Mouse (Mus musculus): ENCODE measurements around the gene Zic5. TPM values are rescaled to one million over a fixed set of nuclear protein-coding genes. Genes with fewer than 3 reads are reported as not detected.
A peak's percentile ranks its signal among the peaks of the same experiment; 100 is the strongest.

Gene Zic5
- polyA plus RNA-seq (2016; fragmentation: Nextera tagmentation; extraction: Ambion mirVana), result 0.04 and 0.30 TPM in 2 replicates

- DNase-seq (ENCODE audit: low spot score), result peak; percentile 77
- H3K4me1 ChIP-seq, result peaks cover 25% of the 10 kb centered on the region
- 0 out of 2 replicates have a peak within 1 kb of the TSS, but pooled peaks have one; percentile 47 for H3K27ac ChIP-seq
- H3K27me3 ChIP-seq (ENCODE audit: insufficient read depth, poor library complexity, severe bottlenecking), result peaks cover 98% of the 10 kb centered on the region
- no peaks in the 10 kb centered on the region for H3K9me3 ChIP-seq
- WGBS, result under 1% methylated on average over 51 of the region's 62 CpGs
- H3K36me3 ChIP-seq, result no peaks in the 10 kb centered on the region
- H3K4me3 ChIP-seq, result peak within 1 kb of the TSS; percentile 71
Observed at GRCm38 (mm10) chr14:122464763-122465741, at the start of gene Zic5. Zic5 (minus strand) TSS chr14:122465677.

GRCm38 (mm10) chr14:122513511-122514036 is 48.1 kb upstream of the Zic5 start:
- 65% methylated on average over 1 of the region's 1 CpGs for WGBS
- H3K27ac ChIP-seq, result no peak overlapping the region
- no peak for DNase-seq (ENCODE audit: low spot score)
- no peaks in the 10 kb centered on the region for H3K4me1 ChIP-seq
- H3K9me3 ChIP-seq, result no peaks in the 10 kb centered on the region
- H3K4me3 ChIP-seq, result no peak overlapping the region
- H3K27me3 ChIP-seq (ENCODE audit: insufficient read depth, poor library complexity, severe bottlenecking), result no peaks in the 10 kb centered on the region
- H3K36me3 ChIP-seq, result no peaks in the 10 kb centered on the region

- Histone ChIP-seq H3K27me3 (ENCODE audit: insufficient read depth, poor library complexity, severe bottlenecking) (no peaks in the 10 kb centered on the region), H3K4me1 (no peaks in the 10 kb centered on the region), H3K27ac (no peak overlapping the region), H3K9me3 (no peaks in the 10 kb centered on the region), H3K4me3 (no peak overlapping the region), H3K36me3 (no peaks in the 10 kb centered on the region)
- WGBS, result 64% methylated on average over 3 of the region's 3 CpGs
- no peak for DNase-seq (ENCODE audit: low spot score)
Observed at GRCm38 (mm10) chr14:122511519-122511918, 46.0 kb upstream of the Zic5 start.

DNA sequence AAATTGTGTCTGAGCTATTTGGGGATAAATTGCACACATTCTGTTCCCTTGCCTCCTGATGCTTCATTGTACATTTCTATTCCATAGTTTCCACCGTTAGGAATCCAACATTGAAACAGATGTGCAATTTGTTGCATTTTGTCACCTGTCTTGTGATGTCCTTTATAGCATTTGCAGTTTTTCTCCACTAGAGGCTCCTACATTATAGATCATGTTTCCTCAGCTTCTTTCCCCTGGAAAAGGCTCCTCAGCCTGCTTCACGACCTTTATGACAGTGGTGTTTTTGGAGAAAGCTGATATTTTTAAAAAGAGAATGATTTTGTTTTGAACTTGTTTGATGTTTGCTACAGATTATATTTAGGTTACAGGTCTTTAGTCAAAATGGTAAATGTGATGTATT is 43.6 kb upstream of the Zic5 start:
- 25% methylated on average over 2 of the region's 2 CpGs for WGBS

GRCm38 (mm10) chr14:122492015-122492414 is 26.5 kb upstream of the Zic5 start:
- H3K4me3 ChIP-seq, result no peak overlapping the region
- no peak overlapping the region for H3K27ac ChIP-seq
- H3K4me1 ChIP-seq, result 0 out of 2 replicates have a peak, but pooled peaks cover 5% of the 10 kb centered on the region
- WGBS, result 61% methylated on average over 1 of the region's 1 CpGs
- DNase-seq (ENCODE audit: low spot score), result no peak
- H3K27me3 ChIP-seq (ENCODE audit: insufficient read depth, poor library complexity, severe bottlenecking), result peaks cover 66% of the 10 kb centered on the region
- H3K36me3 ChIP-seq, result no peaks in the 10 kb centered on the region
- H3K9me3 ChIP-seq, result no peaks in the 10 kb centered on the region

More for the DNA sequence above, 43.6 kb upstream of the Zic5 start:
- Histone ChIP-seq H3K27me3 (ENCODE audit: insufficient read depth, poor library complexity, severe bottlenecking) (no peaks in the 10 kb centered on the region), H3K27ac (no peak overlapping the region), H3K4me3 (no peak overlapping the region), H3K36me3 (no peaks in the 10 kb centered on the region), H3K4me1 (no peaks in the 10 kb centered on the region), H3K9me3 (no peaks in the 10 kb centered on the region)
- DNase-seq (ENCODE audit: low spot score), result no peak

DNA sequence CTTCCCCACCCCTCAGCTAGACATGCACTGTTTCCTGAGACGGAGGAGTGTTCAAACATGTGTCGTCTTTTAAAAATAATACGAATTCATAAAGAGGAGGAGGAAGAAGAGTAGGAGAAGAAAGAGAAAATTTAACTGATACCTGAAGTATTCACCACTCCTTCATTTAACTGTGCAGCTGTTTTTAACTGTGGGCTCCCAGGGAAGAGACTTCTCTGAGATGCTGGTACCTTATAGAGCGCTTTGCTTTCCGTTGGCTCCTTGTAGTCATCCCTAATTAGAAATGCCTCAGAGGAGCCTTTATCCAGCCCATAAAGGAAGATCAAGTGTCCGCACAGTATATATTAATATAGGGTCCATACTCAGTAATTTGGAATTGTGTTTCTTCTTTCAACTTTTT is 26.0 kb upstream of the Zic5 start:
- H3K4me3 ChIP-seq, result no peak overlapping the region
- no peaks in the 10 kb centered on the region for H3K9me3 ChIP-seq
- DNase-seq (ENCODE audit: low spot score), result peak; percentile 6
- H3K27ac ChIP-seq, result no peak overlapping the region
- WGBS, result 67% methylated on average over 6 of the region's 6 CpGs
- H3K27me3 ChIP-seq (ENCODE audit: insufficient read depth, poor library complexity, severe bottlenecking), result peaks cover 71% of the 10 kb centered on the region
- 0 out of 2 replicates have a peak, but pooled peaks cover 5% of the 10 kb centered on the region for H3K4me1 ChIP-seq
- no peaks in the 10 kb centered on the region for H3K36me3 ChIP-seq

DNA sequence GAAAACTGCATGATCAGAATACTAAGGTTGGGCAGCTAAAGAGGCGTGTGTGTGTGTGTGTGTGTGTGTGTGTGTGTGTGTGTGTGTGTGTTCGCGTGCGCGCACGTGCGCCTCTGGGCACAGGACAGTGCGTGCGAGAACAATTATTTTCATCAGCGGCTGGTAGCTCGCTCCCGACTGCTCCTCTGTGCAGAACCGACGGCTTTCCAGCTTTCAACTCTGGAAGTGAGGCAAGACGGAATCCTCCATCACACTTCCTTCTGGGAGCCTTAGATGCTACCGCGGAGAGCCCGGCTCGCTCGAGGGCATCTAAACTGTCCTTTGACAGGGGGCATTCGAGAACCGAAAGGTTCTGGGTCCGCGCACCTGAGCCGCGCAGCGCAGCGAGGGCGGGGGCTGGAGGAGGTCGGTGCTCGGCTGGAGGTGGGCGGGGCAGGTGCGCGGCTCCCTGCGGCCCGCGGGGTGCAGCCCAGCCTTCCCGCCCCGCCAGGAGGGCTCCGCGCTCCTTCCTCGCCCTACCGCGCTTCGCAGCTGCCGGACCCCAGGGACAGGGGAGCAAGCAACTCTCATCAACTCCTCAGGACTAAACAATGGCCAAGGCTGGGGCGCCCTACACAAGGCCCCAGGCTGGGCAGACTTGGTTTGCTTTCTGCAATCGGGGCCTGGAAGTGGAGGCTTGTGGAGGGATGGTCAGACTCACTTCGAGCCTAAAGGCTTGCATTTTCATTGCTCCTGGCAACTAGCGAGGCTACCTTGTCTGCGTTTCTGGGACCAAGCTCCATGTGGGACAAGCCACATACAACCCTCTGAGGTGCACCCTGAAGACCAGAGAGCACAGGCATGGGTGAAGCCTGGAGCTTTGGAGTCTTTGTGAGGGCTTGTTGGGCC is 25.2 kb upstream of the Zic5 start, which contains the start of gene Gm10837:
Gm10837 (plus strand) TSS at position 146 of the 888 bp plus-strand sequence.
- peak; percentile 74 for DNase-seq (ENCODE audit: low spot score)
- H3K9me3 ChIP-seq, result no peaks in the 10 kb centered on the region
- H3K27me3 ChIP-seq (ENCODE audit: insufficient read depth, poor library complexity, severe bottlenecking), result peaks cover 80% of the 10 kb centered on the region
- peak within 1 kb of the TSS; percentile 51 for H3K4me3 ChIP-seq
- no peaks in the 10 kb centered on the region for H3K36me3 ChIP-seq
- under 1% methylated on average over 51 of the region's 51 CpGs for WGBS
- H3K27ac ChIP-seq, result no peak within 1 kb of the TSS
- 0 out of 2 replicates have a peak, but pooled peaks cover 5% of the 10 kb centered on the region for H3K4me1 ChIP-seq

GRCm38 (mm10) chr14:122489686-122490414 is 24.4 kb upstream of the Zic5 start:
- WGBS, result 4% methylated on average over 12 of the region's 12 CpGs
- H3K4me3 ChIP-seq, result no peak overlapping the region
- H3K27ac ChIP-seq, result no peak overlapping the region
- peaks cover 88% of the 10 kb centered on the region for H3K27me3 ChIP-seq (ENCODE audit: insufficient read depth, poor library complexity, severe bottlenecking)
- no peaks in the 10 kb centered on the region for H3K9me3 ChIP-seq
- DNase-seq (ENCODE audit: low spot score), result peak; percentile 30
- H3K36me3 ChIP-seq, result no peaks in the 10 kb centered on the region
- 0 out of 2 replicates have a peak, but pooled peaks cover 5% of the 10 kb centered on the region for H3K4me1 ChIP-seq

DNA sequence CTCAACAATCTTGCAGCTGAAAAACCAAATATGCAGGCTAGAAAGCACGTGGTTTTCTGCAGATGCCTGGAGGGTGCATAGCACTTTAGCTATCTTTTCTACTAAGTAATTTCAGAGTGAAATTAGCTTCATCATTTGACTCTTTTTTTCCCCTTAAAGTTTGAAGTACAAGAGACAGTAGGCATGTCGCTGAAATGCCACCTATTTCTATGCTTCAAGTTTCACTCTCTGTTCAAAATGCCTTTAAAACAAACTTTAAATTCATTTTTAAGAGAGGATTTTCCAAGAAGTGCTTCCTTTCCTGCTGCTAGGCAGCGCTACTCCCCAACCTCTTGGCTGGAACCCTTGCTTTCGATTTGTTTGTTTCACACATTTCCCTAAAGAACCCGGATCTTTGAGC is 23.6 kb upstream of the Zic5 start:
- no peak overlapping the region for H3K27ac ChIP-seq
- H3K9me3 ChIP-seq, result no peaks in the 10 kb centered on the region
- WGBS, result under 1% methylated on average over 5 of the region's 5 CpGs
- H3K27me3 ChIP-seq (ENCODE audit: insufficient read depth, poor library complexity, severe bottlenecking), result peaks cover 94% of the 10 kb centered on the region
- DNase-seq (ENCODE audit: low spot score), result peak; percentile 48
- H3K4me1 ChIP-seq, result 0 out of 2 replicates have a peak, but pooled peaks cover 5% of the 10 kb centered on the region
- no peak overlapping the region for H3K4me3 ChIP-seq
- no peaks in the 10 kb centered on the region for H3K36me3 ChIP-seq

- Histone ChIP-seq H3K4me3 (no peak overlapping the region), H3K27me3 (ENCODE audit: insufficient read depth, poor library complexity, severe bottlenecking) (peaks cover 95% of the 10 kb centered on the region), H3K27ac (no peak overlapping the region), H3K9me3 (no peaks in the 10 kb centered on the region), H3K4me1 (0 out of 2 replicates have a peak, but pooled peaks cover 5% of the 10 kb centered on the region), H3K36me3 (no peaks in the 10 kb centered on the region)
- DNase-seq (ENCODE audit: low spot score), result peak; percentile 69
- 5% methylated on average over 5 of the region's 5 CpGs for WGBS
Observed at GRCm38 (mm10) chr14:122487366-122487765, 21.9 kb upstream of the Zic5 start.

DNA sequence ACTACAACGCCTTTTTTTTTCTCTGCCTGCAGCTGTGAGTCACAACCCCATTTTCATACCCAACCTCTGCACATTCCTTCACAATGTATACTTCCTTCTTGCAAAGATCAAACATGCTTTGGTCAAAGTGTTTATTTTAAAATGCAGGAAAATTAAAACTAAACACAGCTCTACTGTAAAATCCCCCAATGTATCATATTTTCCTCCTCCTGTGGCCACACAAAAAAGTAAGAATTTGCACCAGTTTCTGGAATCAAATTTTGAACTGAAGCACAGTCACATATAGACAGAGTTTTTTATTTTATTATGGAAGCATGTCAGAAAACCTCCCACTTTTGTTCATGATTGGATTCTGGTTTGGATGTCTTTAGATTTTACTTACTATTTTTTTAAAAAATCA is 21.1 kb upstream of the Zic5 start:
- no peaks in the 10 kb centered on the region for H3K9me3 ChIP-seq
- no peaks in the 10 kb centered on the region for H3K36me3 ChIP-seq
- 0 out of 2 replicates have a peak, but pooled peaks cover 5% of the 10 kb centered on the region for H3K4me1 ChIP-seq
- no peak overlapping the region for H3K27ac ChIP-seq
- H3K27me3 ChIP-seq (ENCODE audit: insufficient read depth, poor library complexity, severe bottlenecking), result peaks cover 99% of the 10 kb centered on the region
- peak; percentile 5 for DNase-seq (ENCODE audit: low spot score)
- no peak overlapping the region for H3K4me3 ChIP-seq
- WGBS, result 23% methylated on average over 1 of the region's 1 CpGs
